Mouse (Mus musculus): ENCODE data around the gene Atp6v0a4.

DNA sequence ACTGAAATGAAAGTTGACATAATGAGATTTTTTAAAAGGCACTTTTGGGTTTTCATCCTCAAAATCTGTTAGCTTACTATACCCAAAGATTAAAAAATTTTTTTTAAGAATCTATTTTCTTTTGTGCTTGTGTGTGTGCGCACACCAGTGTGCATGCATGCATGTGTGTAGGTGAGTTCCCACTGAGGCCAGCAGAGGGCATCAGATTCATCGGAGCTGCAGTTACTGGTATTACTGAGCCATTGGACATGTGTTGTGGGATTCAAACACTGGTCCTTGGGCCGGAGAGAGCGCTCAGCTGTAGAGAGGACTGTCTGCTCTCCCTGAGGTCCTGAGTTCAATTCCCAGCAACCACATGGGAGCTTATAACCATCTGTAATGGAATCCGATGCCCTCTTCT, 5.5 kb upstream of the Atp6v0a4 start:
- no peak for TF ChIP-seq POLR2A (IDR thresholded peaks at IDR 0.05; ENCODE audit: borderline replicate concordance, extremely low read depth, insufficient read depth, insufficient read length, poor library complexity, severe bottlenecking)
- TF ChIP-seq CTCF (IDR thresholded peaks at IDR 0.05; ENCODE audit: borderline replicate concordance, extremely low read depth, insufficient read depth, insufficient read length): no peak; the same call in 1 of the 2 replicates

Measured in brain, embryonic 14.5 days (tissue).